Mouse (Mus musculus) ES-E14 (cell line): ENCODE data around the gene 5730596B20Rik.

Source experiments
- HCFC1 ChIP-seq: IDR thresholded peaks from 2 replicates; pipeline ENCODE4 v1.6.1; 2012; ENCODE audit warnings: low read length, inconsistent platforms, borderline replicate concordance; ENCODE audit not compliant: insufficient read depth
- ZC3H11A ChIP-seq: IDR thresholded peaks from 2 replicates; pipeline ENCODE4 v1.6.1; 2012; ENCODE audit warnings: low read depth, mild to moderate bottlenecking, inconsistent platforms, low read length, borderline replicate concordance

DNA sequence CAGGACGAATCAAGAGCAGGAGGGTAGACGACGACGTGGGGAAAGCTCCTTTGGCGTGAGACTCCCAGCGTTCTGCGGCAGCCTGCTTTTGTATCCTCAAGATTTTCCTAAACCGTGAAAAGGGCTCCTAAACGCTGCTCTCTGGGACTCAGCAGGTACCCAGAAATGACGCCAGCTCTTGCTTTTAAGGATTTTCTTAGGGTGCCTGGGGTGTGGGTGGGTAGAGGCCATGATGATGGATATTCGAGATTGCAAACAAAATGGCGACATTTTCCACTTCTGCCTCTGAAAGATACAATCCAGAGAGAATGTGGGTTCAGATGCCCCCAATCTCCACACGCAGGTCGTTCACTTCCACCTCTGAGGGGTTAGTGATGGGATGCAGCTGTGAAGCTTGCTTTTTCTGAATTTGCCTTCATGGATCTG is 9.5 kb upstream of the 5730596B20Rik start:
- TF ChIP-seq HCFC1 = no peak
- no peak for TF ChIP-seq ZC3H11A
